Mouse (Mus musculus) megakaryocyte, embryonic 14.5 days (primary cell): ENCODE measurements at regions not wholly inside any gene's neighbourhood (a gene's known extent, or its start where the extent isn't known, plus 50 kb on each side); places are given as distances from the start of the nearest gene placed in this dataset.

ENCODE experiments used
- FLI1 ChIP-seq: IDR thresholded peaks from 2 replicates; pipeline ENCODE4 v1.6.1; 2012; ENCODE audit warnings: low read length, inconsistent platforms, mixed read lengths
- GATA1 ChIP-seq: IDR thresholded peaks from 3 replicates; pipeline ENCODE4 v1.6.1; 2012; ENCODE audit warnings: mixed read lengths, low read length, inconsistent platforms, borderline replicate concordance

DNA sequence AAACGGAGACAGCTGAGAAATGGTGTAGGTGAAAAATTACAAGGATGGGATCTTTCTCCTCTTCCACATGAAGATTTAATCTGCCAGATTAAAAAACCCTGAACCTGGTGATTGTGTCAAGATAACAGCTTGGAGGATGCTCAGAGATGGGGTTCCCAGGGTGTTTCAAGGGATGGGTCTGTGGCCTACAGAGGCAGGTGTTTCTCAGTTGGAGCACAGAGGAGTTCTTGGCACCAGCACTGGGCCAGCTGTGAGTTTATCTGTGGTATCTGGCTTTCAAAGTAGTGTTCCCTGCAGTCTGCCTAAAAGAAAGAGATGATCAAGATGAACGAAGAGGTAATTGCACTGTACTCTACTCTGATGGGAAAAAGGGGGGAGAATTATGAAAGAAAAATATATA is 589.2 kb downstream of the Gsdmc2 start:
- TF ChIP-seq GATA1 (no peak), FLI1 (no peak)
